Mouse (Mus musculus) myocyte (in vitro differentiated cells): ENCODE results near the gene Rtn2. TPM values are rescaled to one million over a fixed set of nuclear protein-coding genes. Genes with fewer than 3 reads are reported as not detected.

Source experiments
- H3K27me3 ChIP-seq: one replicate; pipeline ENCODE4 v1.6.1; 2011; ENCODE audit not compliant: control insufficient read depth, insufficient read depth, insufficient read length
- H3K36me3 ChIP-seq: one replicate; pipeline ENCODE4 v1.6.1; 2011; ENCODE audit not compliant: control insufficient read depth, insufficient read depth
- H3K4me2 ChIP-seq: one replicate; pipeline ENCODE4 v1.6.1; 2011; ENCODE audit warnings: low read depth, control low read depth
- H3K4me3 ChIP-seq: one replicate; pipeline ENCODE4 v1.5.1; 2011; ENCODE audit warnings: mild to moderate bottlenecking, control low read depth, moderate library complexity
- H3K79me2 ChIP-seq: one replicate; pipeline ENCODE4 v1.6.1; 2011; ENCODE audit not compliant: control insufficient read depth, insufficient read depth
- H3ac ChIP-seq: one replicate; pipeline ENCODE4 v1.6.1; 2011; ENCODE audit not compliant: control insufficient read depth, insufficient read length
- CEBPB ChIP-seq: IDR thresholded peaks from 2 replicates; pipeline ENCODE4 v1.6.1; 2011; ENCODE audit warnings: mild to moderate bottlenecking, moderate library complexity; ENCODE audit not compliant: poor library complexity, insufficient read depth, severe bottlenecking
- E2F4 ChIP-seq: IDR thresholded peaks from one replicate; pipeline ENCODE4 v1.6.1; 2011; ENCODE audit warnings: mild to moderate bottlenecking, control low read depth, moderate library complexity; ENCODE audit not compliant: insufficient read depth
- MAX ChIP-seq: IDR thresholded peaks from one replicate; pipeline ENCODE4 v1.6.1; 2011; ENCODE audit warnings: low read depth, mild to moderate bottlenecking, control low read depth
- MYOD1 ChIP-seq, 3 experiments: IDR thresholded peaks; one replicate each; pipeline ENCODE4 v1.6.1; 2011; ENCODE audit warnings: control low read depth in 2 of 3, low read depth in 2 of 3, mild to moderate bottlenecking in 2 of 3, moderate library complexity in 1 of 3; ENCODE audit not compliant: insufficient read length in 2 of 3, control insufficient read depth in 1 of 3
- MYOG ChIP-seq, 3 experiments: IDR thresholded peaks; one replicate each; pipeline ENCODE4 v1.6.1; 2011; ENCODE audit warnings: control low read depth in 2 of 3, low read depth in 2 of 3, mild to moderate bottlenecking in 2 of 3; ENCODE audit not compliant: insufficient read length in 2 of 3, control insufficient read depth in 1 of 3, insufficient read depth in 1 of 3
- POLR2A ChIP-seq: IDR thresholded peaks from one replicate; pipeline ENCODE4 v1.6.1; 2011; ENCODE audit warnings: low read depth, mild to moderate bottlenecking, control low read depth, moderate library complexity; ENCODE audit not compliant: insufficient read length
- POLR2AphosphoS2 ChIP-seq: IDR thresholded peaks from one replicate; pipeline ENCODE4 v1.6.1; 2011; ENCODE audit warnings: low read depth, control low read depth; ENCODE audit not compliant: insufficient read length
- REST ChIP-seq: IDR thresholded peaks from one replicate; pipeline ENCODE4 v1.6.1; 2011; ENCODE audit warnings: mild to moderate bottlenecking, control low read depth, moderate library complexity; ENCODE audit not compliant: insufficient read depth, insufficient read length
- SRF ChIP-seq: IDR thresholded peaks from one replicate; pipeline ENCODE4 v1.6.1; 2011; ENCODE audit warnings: low read depth; ENCODE audit not compliant: control insufficient read depth, insufficient read length
- TCF12 ChIP-seq: IDR thresholded peaks from one replicate; pipeline ENCODE4 v1.6.1; 2011; ENCODE audit warnings: mild to moderate bottlenecking, control low read depth; ENCODE audit not compliant: poor library complexity, insufficient read depth, severe bottlenecking
- TCF3 ChIP-seq: IDR thresholded peaks from one replicate; pipeline ENCODE4 v1.6.1; 2011; ENCODE audit warnings: low read depth, control low read depth; ENCODE audit not compliant: insufficient read length
- USF1 ChIP-seq: IDR thresholded peaks from one replicate; pipeline ENCODE4 v1.6.1; 2011; ENCODE audit warnings: low read depth, mild to moderate bottlenecking, control low read depth, moderate library complexity
- polyA plus RNA-seq: library from polyadenylated mRNA; unstranded; fragments of >200 nt; fragmentation: generic; extraction: Trizol; gene quantifications from one replicate; pipeline ENCODE4 v1.2.1, GENCODE M21; 2012; ENCODE audit warnings: missing spikeins

Gene Rtn2
- polyA plus RNA-seq, 1 experiment = 340 TPM

GRCm38 (mm10) chr7:19341761-19342409 lies 59.5 kb downstream of the Rtn2 start:
- Histone ChIP-seq H3K4me3 (peak overlapping the region; percentile 20), H3K79me2 (no peaks in the 10 kb centered on the region), H3ac (no peak overlapping the region), H3K36me3 (no peaks in the 10 kb centered on the region), H3K4me2 (peak overlapping the region; percentile 86), H3K27me3 (no peaks in the 10 kb centered on the region)
- TF ChIP-seq USF1 (no peak), MYOD1 (IDR thresholded peaks at IDR 0.05; ENCODE audit: control insufficient read depth in 1 of 3, insufficient read length in 2 of 3, low read depth in 2 of 3) (peak in 1 of 3 experiments; percentile 7), POLR2AphosphoS2 (peak; percentile 56), REST (no peak), CEBPB (no peak), MYOG (IDR thresholded peaks at IDR 0.05; ENCODE audit: control insufficient read depth in 1 of 3, insufficient read depth in 1 of 3, insufficient read length in 2 of 3, low read depth in 2 of 3) (peak in 1 of 3 experiments; percentile 28)

- Histone ChIP-seq H3K79me2 (no peaks in the 10 kb centered on the region), H3K4me3 (peak overlapping the region; percentile 20), H3ac (no peak overlapping the region), H3K4me2 (peak overlapping the region; percentile 86), H3K27me3 (no peaks in the 10 kb centered on the region), H3K36me3 (no peaks in the 10 kb centered on the region)
- no peak for TF ChIP-seq USF1
- no peak for TF ChIP-seq CEBPB
- no peak for TF ChIP-seq MAX
- no peak for TF ChIP-seq POLR2A
- TF ChIP-seq TCF3 = no peak
- no peak for TF ChIP-seq POLR2AphosphoS2
- TF ChIP-seq SRF = no peak
- TF ChIP-seq E2F4 = no peak
- no peak for TF ChIP-seq REST
- TF ChIP-seq TCF12 = no peak
- no peak for TF ChIP-seq MYOG (IDR thresholded peaks at IDR 0.05; ENCODE audit: control insufficient read depth in 1 of 3, insufficient read depth in 1 of 3, insufficient read length in 2 of 3, low read depth in 2 of 3)
- no peak for TF ChIP-seq MYOD1 (IDR thresholded peaks at IDR 0.05; ENCODE audit: control insufficient read depth in 1 of 3, insufficient read length in 2 of 3, low read depth in 2 of 3)
These were observed 60.1 kb downstream of the Rtn2 start for GRCm38 (mm10) chr7:19342481-19343027.

- TF ChIP-seq TCF12 (no peak), SRF (no peak), TCF3 (no peak), CEBPB (no peak), POLR2AphosphoS2 (no peak)
- Histone ChIP-seq H3ac (no peak overlapping the region), H3K27me3 (no peaks in the 10 kb centered on the region), H3K4me2 (peak overlapping the region; percentile 77), H3K36me3 (no peaks in the 10 kb centered on the region), H3K4me3 (no peak overlapping the region), H3K79me2 (no peaks in the 10 kb centered on the region)
These were observed 60.9 kb downstream of the Rtn2 start for GRCm38 (mm10) chr7:19343210-19343808.

GRCm38 (mm10) chr7:19344237-19344847 lies 61.9 kb downstream of the Rtn2 start, which contains the start of gene Ercc1:
Gene Ercc1, plus strand, starts transcription at chr7:19344778.
- peaks cover 6% of the 10 kb centered on the region for H3K36me3 ChIP-seq
- peak within 1 kb of the TSS; percentile 73 for H3K4me3 ChIP-seq
- no peaks in the 10 kb centered on the region for H3K79me2 ChIP-seq
- peak within 1 kb of the TSS; percentile 77 for H3K4me2 ChIP-seq
- no peak within 1 kb of the TSS for H3ac ChIP-seq
- no peaks in the 10 kb centered on the region for H3K27me3 ChIP-seq
- TF ChIP-seq MYOG (IDR thresholded peaks at IDR 0.05; ENCODE audit: control insufficient read depth in 1 of 3, insufficient read depth in 1 of 3, insufficient read length in 2 of 3, low read depth in 2 of 3) = peak in 1 of 3 experiments; percentile 41
- TF ChIP-seq MYOD1 (IDR thresholded peaks at IDR 0.05; ENCODE audit: control insufficient read depth in 1 of 3, insufficient read length in 2 of 3, low read depth in 2 of 3) = peak in 2 of 3 experiments; percentile 83 to 86
- no peak for TF ChIP-seq TCF3
- TF ChIP-seq MAX = no peak
- no peak for TF ChIP-seq REST
